Mouse (Mus musculus): Measurements from ENCODE around the gene Cd207. TPM values are rescaled to one million over a fixed set of nuclear protein-coding genes. Genes with fewer than 3 reads are reported as not detected.
A peak's percentile ranks its signal among the peaks of the same experiment; 100 is the strongest.

The Cd207 gene
- polyA plus RNA-seq, 1 experiment from 2014 or later, result not detected

GRCm38 (mm10) chr6:83707738-83708510 is 30.3 kb upstream of the Cd207 start:
- Histone ChIP-seq H3K4me1 (peaks cover 25% of the 10 kb centered on the region), H3K4me3 (no peak overlapping the region), H3K36me3 (no peaks in the 10 kb centered on the region), H3K27ac (no peak overlapping the region), H3K9ac (no peak overlapping the region), H3K27me3 (peaks cover 99% of the 10 kb centered on the region), H3K4me2 (replicated peaks) (no peak overlapping the region), H3K9me3 (no peaks in the 10 kb centered on the region)
- ATAC-seq (ENCODE audit: low FRiP score, low read depth), result no peak
- WGBS, result 7% methylated on average over 6 of the region's 6 CpGs

- H3K27ac ChIP-seq, result no peak overlapping the region
- no peak overlapping the region for H3K4me3 ChIP-seq
- no peak overlapping the region for H3K4me2 ChIP-seq (replicated peaks)
- ATAC-seq (ENCODE audit: low FRiP score, low read depth), result no peak
- WGBS, result 18% methylated on average over 5 of the region's 5 CpGs
- peaks cover 95% of the 10 kb centered on the region for H3K27me3 ChIP-seq
- H3K4me1 ChIP-seq, result peaks cover 12% of the 10 kb centered on the region; the same call in 1 of the 2 replicates
- H3K9me3 ChIP-seq, result no peaks in the 10 kb centered on the region
- no peak overlapping the region for H3K9ac ChIP-seq
- H3K36me3 ChIP-seq, result no peaks in the 10 kb centered on the region
Measured at GRCm38 (mm10) chr6:83704701-83705100, 27.0 kb upstream of the Cd207 start.

- no peak overlapping the region for H3K4me2 ChIP-seq (replicated peaks)
- no peaks in the 10 kb centered on the region for H3K36me3 ChIP-seq
- H3K4me1 ChIP-seq, result peaks cover 12% of the 10 kb centered on the region; the same call in 1 of the 2 replicates
- no peak for ATAC-seq (ENCODE audit: low FRiP score, low read depth)
- no peak overlapping the region for H3K4me3 ChIP-seq
- 25% methylated on average over 1 of the region's 1 CpGs for WGBS
- H3K9me3 ChIP-seq, result no peaks in the 10 kb centered on the region
- peaks cover 95% of the 10 kb centered on the region for H3K27me3 ChIP-seq
- H3K9ac ChIP-seq, result no peak overlapping the region
- H3K27ac ChIP-seq, result no peak overlapping the region
Measured at GRCm38 (mm10) chr6:83704294-83704693, 26.6 kb upstream of the Cd207 start.

- Histone ChIP-seq H3K9me3 (no peaks in the 10 kb centered on the region), H3K36me3 (no peaks in the 10 kb centered on the region), H3K27me3 (peaks cover 95% of the 10 kb centered on the region), H3K9ac (no peak overlapping the region), H3K4me3 (no peak overlapping the region), H3K4me2 (replicated peaks) (no peak overlapping the region), H3K4me1 (peaks cover 12% of the 10 kb centered on the region; the same call in 1 of the 2 replicates), H3K27ac (no peak overlapping the region)
- WGBS, result 1% methylated on average over 10 of the region's 10 CpGs
- ATAC-seq (ENCODE audit: low FRiP score, low read depth), result no peak
Measured at GRCm38 (mm10) chr6:83703722-83704078, 26.0 kb upstream of the Cd207 start.

- 2% methylated on average over 27 of the region's 27 CpGs for WGBS
Measured at GRCm38 (mm10) chr6:83703000-83703721, 25.5 kb upstream of the Cd207 start.

GRCm38 (mm10) chr6:83702146-83702999 is 24.7 kb upstream of the Cd207 start:
- peaks cover 12% of the 10 kb centered on the region; the same call in 1 of the 2 replicates for H3K4me1 ChIP-seq
- no peak overlapping the region for H3K9ac ChIP-seq
- H3K9me3 ChIP-seq, result no peaks in the 10 kb centered on the region
- ATAC-seq (ENCODE audit: low FRiP score, low read depth), result 0 out of 2 replicates have a peak, but pooled peaks have one; percentile 32
- H3K4me2 ChIP-seq (replicated peaks), result peak overlapping the region; percentile 45
- under 1% methylated on average over 53 of the region's 53 CpGs for WGBS
- peak overlapping the region; percentile 21 for H3K4me3 ChIP-seq
- no peaks in the 10 kb centered on the region for H3K36me3 ChIP-seq
- peaks cover 95% of the 10 kb centered on the region for H3K27me3 ChIP-seq
- no peak overlapping the region for H3K27ac ChIP-seq

More at GRCm38 (mm10) chr6:83703000-83703721, 25.5 kb upstream of the Cd207 start:
- ATAC-seq (ENCODE audit: low FRiP score, low read depth), result no peak
- Histone ChIP-seq H3K27ac (no peak overlapping the region), H3K4me1 (peaks cover 12% of the 10 kb centered on the region; the same call in 1 of the 2 replicates), H3K27me3 (peaks cover 95% of the 10 kb centered on the region), H3K4me3 (no peak overlapping the region), H3K4me2 (replicated peaks) (no peak overlapping the region), H3K9ac (no peak overlapping the region), H3K36me3 (no peaks in the 10 kb centered on the region), H3K9me3 (no peaks in the 10 kb centered on the region)

- H3K4me1 ChIP-seq, result peaks cover 21% of the 10 kb centered on the region; the same call in 1 of the 2 replicates
- no peak overlapping the region for H3K9ac ChIP-seq
- 2% methylated on average over 11 of the region's 11 CpGs for WGBS
- H3K27me3 ChIP-seq, result peaks cover 95% of the 10 kb centered on the region
- H3K4me3 ChIP-seq, result no peak overlapping the region
- no peak overlapping the region for H3K4me2 ChIP-seq (replicated peaks)
- H3K36me3 ChIP-seq, result no peaks in the 10 kb centered on the region
- no peak for ATAC-seq (ENCODE audit: low FRiP score, low read depth)
- H3K9me3 ChIP-seq, result no peaks in the 10 kb centered on the region
- H3K27ac ChIP-seq, result no peak overlapping the region
Measured at GRCm38 (mm10) chr6:83701001-83701400, 23.3 kb upstream of the Cd207 start.

- no peak overlapping the region for H3K9ac ChIP-seq
- H3K36me3 ChIP-seq, result no peaks in the 10 kb centered on the region
- H3K9me3 ChIP-seq, result no peaks in the 10 kb centered on the region
- H3K4me3 ChIP-seq, result no peak overlapping the region
- peaks cover 95% of the 10 kb centered on the region for H3K27me3 ChIP-seq
- no peak overlapping the region for H3K4me2 ChIP-seq (replicated peaks)
- no peak for ATAC-seq (ENCODE audit: low FRiP score, low read depth)
- peaks cover 21% of the 10 kb centered on the region; the same call in 1 of the 2 replicates for H3K4me1 ChIP-seq
- 4% methylated on average over 5 of the region's 5 CpGs for WGBS
- H3K27ac ChIP-seq, result no peak overlapping the region
Measured at GRCm38 (mm10) chr6:83699971-83700370, 22.3 kb upstream of the Cd207 start.

- Histone ChIP-seq H3K27me3 (peaks cover 96% of the 10 kb centered on the region), H3K27ac (no peak overlapping the region), H3K4me1 (peaks cover 18% of the 10 kb centered on the region; the same call in 1 of the 2 replicates), H3K9me3 (no peaks in the 10 kb centered on the region), H3K36me3 (no peaks in the 10 kb centered on the region), H3K9ac (no peak overlapping the region), H3K4me2 (replicated peaks) (no peak overlapping the region), H3K4me3 (no peak overlapping the region)
- 1% methylated on average over 8 of the region's 8 CpGs for whole genome bisulfite sequencing
- no peak for ATAC-seq (ENCODE audit: low FRiP score, low read depth)
Measured at GRCm38 (mm10) chr6:83697932-83698331, 20.3 kb upstream of the Cd207 start.

GRCm38 (mm10) chr6:83696684-83697083 is 19.0 kb upstream of the Cd207 start:
- Histone ChIP-seq H3K9ac (no peak overlapping the region), H3K27me3 (peaks cover 99% of the 10 kb centered on the region), H3K4me3 (no peak overlapping the region), H3K4me1 (peaks cover 9% of the 10 kb centered on the region; the same call in 1 of the 2 replicates), H3K4me2 (replicated peaks) (no peak overlapping the region), H3K27ac (no peak overlapping the region), H3K9me3 (no peaks in the 10 kb centered on the region), H3K36me3 (no peaks in the 10 kb centered on the region)
- ATAC-seq (ENCODE audit: low FRiP score, low read depth), result no peak
- WGBS, result 2% methylated on average over 7 of the region's 7 CpGs

- no peak for ATAC-seq (ENCODE audit: low FRiP score, low read depth)
- Histone ChIP-seq H3K4me1 (peaks cover 9% of the 10 kb centered on the region; the same call in 1 of the 2 replicates), H3K4me2 (replicated peaks) (no peak overlapping the region), H3K9me3 (no peaks in the 10 kb centered on the region), H3K27me3 (peaks cover 99% of the 10 kb centered on the region), H3K27ac (no peak overlapping the region), H3K9ac (no peak overlapping the region), H3K36me3 (no peaks in the 10 kb centered on the region), H3K4me3 (no peak overlapping the region)
- WGBS, result 2% methylated on average over 3 of the region's 3 CpGs
Measured at GRCm38 (mm10) chr6:83695731-83696130, 18.1 kb upstream of the Cd207 start.

Measured in limb, embryonic 13.5 days (tissue).